Mouse (Mus musculus) liver, embryonic 15.5 days (tissue): ENCODE measurements around the gene Lrrc75a. TPM values are rescaled to one million over a fixed set of nuclear protein-coding genes. Genes with fewer than 3 reads are reported as not detected.

Experiments
- ATAC-seq: fragments of 200-750 bp; cut with Nextera tagmentation; 2 replicates; pipeline ENCODE4 v1.8.0; 2017; ENCODE audit warnings: moderate number of reproducible peaks, mild to moderate bottlenecking, moderate library complexity; ENCODE audit not compliant: insufficient read depth
- H3K27ac ChIP-seq: fragments of 300-500 bp; sonication (generic); replicated peaks from 2 replicates; pipeline ENCODE4 v1.5.1; 2015; ENCODE audit warnings: mild to moderate bottlenecking, inconsistent platforms
- H3K27me3 ChIP-seq: fragments of 300-500 bp; sonication (generic); 2 replicates; pipeline ENCODE4 v1.6.1; 2015; ENCODE audit warnings: mild to moderate bottlenecking, inconsistent platforms
- H3K36me3 ChIP-seq: fragments of 300-500 bp; sonication (generic); replicated peaks from 2 replicates; pipeline ENCODE4 v1.6.1; 2015; ENCODE audit warnings: moderate library complexity, mild to moderate bottlenecking, inconsistent platforms
- H3K4me1 ChIP-seq: fragments of 300-500 bp; sonication (generic); replicated peaks from 2 replicates; pipeline ENCODE4 v1.6.1; 2015; ENCODE audit warnings: inconsistent platforms
- H3K4me2 ChIP-seq: fragments of 300-500 bp; sonication (generic); 2 replicates; pipeline ENCODE4 v1.6.1; 2015; ENCODE audit warnings: moderate library complexity, mild to moderate bottlenecking, inconsistent platforms
- H3K4me3 ChIP-seq: fragments of 300-500 bp; sonication (generic); replicated peaks from 2 replicates; pipeline ENCODE4 v1.5.1; 2015; ENCODE audit warnings: mild to moderate bottlenecking, inconsistent platforms
- H3K9ac ChIP-seq: fragments of 300-500 bp; sonication (generic); 2 replicates; pipeline ENCODE4 v1.6.1; 2015; ENCODE audit warnings: moderate library complexity, mild to moderate bottlenecking, inconsistent platforms
- H3K9me3 ChIP-seq: fragments of 300-500 bp; sonication (generic); replicated peaks from 2 replicates; pipeline ENCODE4 v1.6.1; 2016; ENCODE audit warnings: inconsistent platforms
- WGBS: fragments of 180-500 bp; shearing (Covaris S2); methylation state at CpG from one replicate; pipeline ENCODE4 v1.1.7; 2015; ENCODE audit warnings: mixed read lengths; ENCODE audit not compliant: insufficient replicate concordance; 5-methylcytosine and 5-hydroxymethylcytosine counted together
- polyA plus RNA-seq: library from polyadenylated mRNA; unstranded; fragments of >200 nt; fragmentation: Nextera tagmentation; extraction: Ambion mirVana; gene quantifications from 2 replicates; pipeline ENCODE4 v1.2.1, GENCODE M21; 2015

Lrrc75a gene
- polyA plus RNA-seq, 1 experiment from 2014 or later, result 1.7 TPM

- Histone ChIP-seq H3K4me1 (peaks cover 57% of the 10 kb centered on the region), H3K27ac (no peak overlapping the region), H3K27me3 (peaks cover 13% of the 10 kb centered on the region), H3K4me2 (no peak overlapping the region), H3K9me3 (no peaks in the 10 kb centered on the region), H3K9ac (no peak overlapping the region), H3K36me3 (no peaks in the 10 kb centered on the region), H3K4me3 (no peak overlapping the region)
- WGBS, result 72% methylated on average over 5 of the region's 5 CpGs
- no peak for ATAC-seq
These were observed 3.6 kb downstream of the Lrrc75a start for GRCm38 (mm10) chr11:62644602-62645336.

GRCm38 (mm10) chr11:62643681-62644363, 4.5 kb downstream of the Lrrc75a start:
- Histone ChIP-seq H3K4me1 (peaks cover 51% of the 10 kb centered on the region), H3K27ac (no peak overlapping the region), H3K36me3 (no peaks in the 10 kb centered on the region), H3K4me3 (no peak overlapping the region), H3K9ac (no peak overlapping the region), H3K9me3 (no peaks in the 10 kb centered on the region), H3K27me3 (peaks cover 13% of the 10 kb centered on the region), H3K4me2 (no peak overlapping the region)
- ATAC-seq, result no peak
- WGBS, result 50% methylated on average over 10 of the region's 10 CpGs

GRCm38 (mm10) chr11:62643011-62643631, 5.2 kb downstream of the Lrrc75a start:
- no peak overlapping the region for H3K4me2 ChIP-seq
- no peak overlapping the region for H3K4me3 ChIP-seq
- H3K9ac ChIP-seq, result no peak overlapping the region
- H3K27ac ChIP-seq, result no peak overlapping the region
- H3K36me3 ChIP-seq, result no peaks in the 10 kb centered on the region
- peaks cover 46% of the 10 kb centered on the region for H3K4me1 ChIP-seq
- WGBS, result 51% methylated on average over 8 of the region's 8 CpGs
- peaks cover 12% of the 10 kb centered on the region for H3K27me3 ChIP-seq
- no peak for ATAC-seq
- no peaks in the 10 kb centered on the region for H3K9me3 ChIP-seq

- ATAC-seq, result no peak
- H3K4me1 ChIP-seq, result peaks cover 37% of the 10 kb centered on the region
- H3K27ac ChIP-seq, result no peak overlapping the region
- no peak overlapping the region for H3K9ac ChIP-seq
- no peaks in the 10 kb centered on the region for H3K9me3 ChIP-seq
- no peaks in the 10 kb centered on the region for H3K36me3 ChIP-seq
- peaks cover 4% of the 10 kb centered on the region for H3K27me3 ChIP-seq
- H3K4me2 ChIP-seq, result no peak overlapping the region
- 54% methylated on average over 11 of the region's 11 CpGs for WGBS
- no peak overlapping the region for H3K4me3 ChIP-seq
These were observed 6.1 kb downstream of the Lrrc75a start for GRCm38 (mm10) chr11:62642023-62642844.

GRCm38 (mm10) chr11:62640378-62640777, 7.9 kb downstream of the Lrrc75a start:
- Histone ChIP-seq H3K36me3 (no peaks in the 10 kb centered on the region), H3K9ac (no peak overlapping the region), H3K4me2 (no peak overlapping the region), H3K9me3 (no peaks in the 10 kb centered on the region), H3K4me1 (peaks cover 19% of the 10 kb centered on the region), H3K4me3 (no peak overlapping the region), H3K27ac (no peak overlapping the region), H3K27me3 (no peaks in the 10 kb centered on the region)
- WGBS, result 74% methylated on average over 3 of the region's 3 CpGs
- no peak for ATAC-seq

- Histone ChIP-seq H3K4me2 (no peak overlapping the region), H3K9me3 (no peaks in the 10 kb centered on the region), H3K4me3 (no peak overlapping the region), H3K9ac (no peak overlapping the region), H3K27ac (no peak overlapping the region), H3K36me3 (no peaks in the 10 kb centered on the region), H3K27me3 (no peaks in the 10 kb centered on the region), H3K4me1 (peaks cover 4% of the 10 kb centered on the region; the same call in 1 of the 2 replicates)
- 76% methylated on average over 4 of the region's 4 CpGs for WGBS
- ATAC-seq, result no peak
These were observed 9.9 kb downstream of the Lrrc75a start for GRCm38 (mm10) chr11:62638402-62638801.

GRCm38 (mm10) chr11:62637806-62638205, 10.5 kb downstream of the Lrrc75a start:
- 67% methylated on average over 6 of the region's 6 CpGs for WGBS

GRCm38 (mm10) chr11:62637401-62637800, 10.9 kb downstream of the Lrrc75a start:
- Histone ChIP-seq H3K27ac (no peak overlapping the region), H3K27me3 (no peaks in the 10 kb centered on the region), H3K36me3 (no peaks in the 10 kb centered on the region), H3K4me3 (no peak overlapping the region), H3K9ac (no peak overlapping the region), H3K4me2 (no peak overlapping the region), H3K4me1 (no peaks in the 10 kb centered on the region), H3K9me3 (no peaks in the 10 kb centered on the region)
- WGBS, result 41% methylated on average over 5 of the region's 5 CpGs
- ATAC-seq, result no peak

More at GRCm38 (mm10) chr11:62637806-62638205, 10.5 kb downstream of the Lrrc75a start:
- no peak for ATAC-seq
- Histone ChIP-seq H3K9ac (no peak overlapping the region), H3K4me2 (no peak overlapping the region), H3K27me3 (no peaks in the 10 kb centered on the region), H3K36me3 (no peaks in the 10 kb centered on the region), H3K4me3 (no peak overlapping the region), H3K4me1 (no peaks in the 10 kb centered on the region), H3K27ac (no peak overlapping the region), H3K9me3 (no peaks in the 10 kb centered on the region)

GRCm38 (mm10) chr11:62636840-62637221, 11.5 kb downstream of the Lrrc75a start:
- Histone ChIP-seq H3K4me3 (no peak overlapping the region), H3K27ac (no peak overlapping the region), H3K9ac (no peak overlapping the region), H3K27me3 (no peaks in the 10 kb centered on the region), H3K4me1 (no peaks in the 10 kb centered on the region), H3K36me3 (no peaks in the 10 kb centered on the region), H3K4me2 (no peak overlapping the region), H3K9me3 (no peaks in the 10 kb centered on the region)
- WGBS, result 58% methylated on average over 3 of the region's 3 CpGs
- ATAC-seq, result no peak

GRCm38 (mm10) chr11:62636105-62636839, 12.1 kb downstream of the Lrrc75a start:
- Histone ChIP-seq H3K4me2 (no peak overlapping the region), H3K36me3 (no peaks in the 10 kb centered on the region), H3K27ac (no peak overlapping the region), H3K9me3 (no peaks in the 10 kb centered on the region), H3K9ac (no peak overlapping the region), H3K4me3 (no peak overlapping the region), H3K27me3 (no peaks in the 10 kb centered on the region), H3K4me1 (no peaks in the 10 kb centered on the region)
- ATAC-seq, result no peak
- WGBS, result 51% methylated on average over 11 of the region's 11 CpGs
